Mouse (Mus musculus) large intestine, adult 2 months (tissue): Measurements from ENCODE around the gene Adam12. TPM values are rescaled to one million over a fixed set of nuclear protein-coding genes. Genes with fewer than 3 reads are reported as not detected.

Source experiments
- DNase-seq: peaks from one replicate; pipeline ENCODE4 v3.0.0-alpha.2; 2012; ENCODE audit warnings: low read depth, low spot score
- WGBS: fragments of 180-500 bp; shearing (Covaris S2); methylation state at CpG from one replicate; pipeline ENCODE4 v1.1.7; 2018; 5-methylcytosine and 5-hydroxymethylcytosine counted together
- polyA plus RNA-seq: library from polyadenylated mRNA; depleted of rRNA; stranded (reverse); fragments of >200 nt; gene quantifications from 2 replicates; pipeline ENCODE4 v1.2.3, GENCODE M21; 2012

Adam12 gene
- polyA plus RNA-seq, 1 experiment, result 0.55 TPM

- DNase-seq, result no peak
- WGBS, result 88% methylated on average over 4 of the region's 4 CpGs
These were observed 4.8 kb downstream of the Adam12 start for GRCm38 (mm10) chr7:134227101-134227500.

- DNase-seq, result no peak
- 77% methylated on average over 3 of the region's 3 CpGs for WGBS
These were observed 5.7 kb downstream of the Adam12 start for GRCm38 (mm10) chr7:134226231-134226630.

- no peak for DNase-seq
- WGBS, result 2% methylated on average over 90 of the region's 90 CpGs
These were observed 7.0 kb downstream of the Adam12 start for GRCm38 (mm10) chr7:134224741-134225612.

GRCm38 (mm10) chr7:134224421-134224740 lies 7.6 kb downstream of the Adam12 start:
- WGBS, result under 1% methylated on average over 14 of the region's 14 CpGs
- no peak for DNase-seq

- WGBS, result 21% methylated on average over 16 of the region's 16 CpGs
- peak; percentile 31 for DNase-seq
These were observed 8.3 kb downstream of the Adam12 start for GRCm38 (mm10) chr7:134223444-134224161.

- DNase-seq, result no peak
- WGBS, result 70% methylated on average over 10 of the region's 10 CpGs
These were observed 24.0 kb downstream of the Adam12 start for GRCm38 (mm10) chr7:134207956-134208355.

- WGBS, result 72% methylated on average over 3 of the region's 3 CpGs
- DNase-seq, result no peak
These were observed 38.9 kb downstream of the Adam12 start for GRCm38 (mm10) chr7:134193089-134193488.

GRCm38 (mm10) chr7:134190101-134190500 lies 41.8 kb downstream of the Adam12 start:
- WGBS, result 62% methylated on average over 6 of the region's 6 CpGs
- no peak for DNase-seq

- DNase-seq, result no peak
- WGBS, result 62% methylated on average over 6 of the region's 6 CpGs
These were observed 43.4 kb downstream of the Adam12 start for GRCm38 (mm10) chr7:134188565-134188964.

- DNase-seq, result no peak
These were observed 44.0 kb downstream of the Adam12 start for GRCm38 (mm10) chr7:134187946-134188345.

GRCm38 (mm10) chr7:134186497-134186896 lies 45.4 kb downstream of the Adam12 start:
- DNase-seq, result no peak
- 88% methylated on average over 10 of the region's 10 CpGs for WGBS

More at GRCm38 (mm10) chr7:134187946-134188345, 44.0 kb downstream of the Adam12 start:
- WGBS, result 63% methylated on average over 1 of the region's 1 CpGs

- no peak for DNase-seq
These were observed 46.2 kb downstream of the Adam12 start for GRCm38 (mm10) chr7:134185751-134186150.

GRCm38 (mm10) chr7:134181717-134182116 lies 50.2 kb downstream of the Adam12 start:
- 80% methylated on average over 1 of the region's 1 CpGs for WGBS
- no peak for DNase-seq

More at GRCm38 (mm10) chr7:134185751-134186150, 46.2 kb downstream of the Adam12 start:
- WGBS, result 27% methylated on average over 4 of the region's 4 CpGs

- no peak for DNase-seq
- WGBS, result 73% methylated on average over 1 of the region's 1 CpGs
These were observed 50.9 kb downstream of the Adam12 start for GRCm38 (mm10) chr7:134181056-134181455.

- 55% methylated on average over 2 of the region's 2 CpGs for WGBS
- no peak for DNase-seq
These were observed 54.9 kb downstream of the Adam12 start for GRCm38 (mm10) chr7:134177051-134177450.

GRCm38 (mm10) chr7:134175201-134175600 lies 56.7 kb downstream of the Adam12 start:
- DNase-seq, result no peak
- 77% methylated on average over 4 of the region's 4 CpGs for WGBS

- 82% methylated on average over 14 of the region's 14 CpGs for WGBS
- no peak for DNase-seq
These were observed 58.4 kb downstream of the Adam12 start for GRCm38 (mm10) chr7:134173442-134174090.

- no peak for DNase-seq
- 87% methylated on average over 9 of the region's 9 CpGs for WGBS
These were observed 61.6 kb downstream of the Adam12 start for GRCm38 (mm10) chr7:134170180-134170910.

GRCm38 (mm10) chr7:134169780-134170179 lies 62.2 kb downstream of the Adam12 start:
- DNase-seq, result no peak
- 58% methylated on average over 2 of the region's 2 CpGs for WGBS

- 19% methylated on average over 3 of the region's 3 CpGs for WGBS
- no peak for DNase-seq
These were observed 64.4 kb downstream of the Adam12 start for GRCm38 (mm10) chr7:134167586-134167985.
